Mouse (Mus musculus): ENCODE measurements around the gene 2810408A11Rik. TPM values are rescaled to one million over a fixed set of nuclear protein-coding genes. Genes with fewer than 3 reads are reported as not detected.
A peak's percentile ranks its signal among the peaks of the same experiment; 100 is the strongest.

2810408A11Rik gene
- polyA plus RNA-seq, 1 experiment from 2014 or later, result 13.0 TPM

DNA sequence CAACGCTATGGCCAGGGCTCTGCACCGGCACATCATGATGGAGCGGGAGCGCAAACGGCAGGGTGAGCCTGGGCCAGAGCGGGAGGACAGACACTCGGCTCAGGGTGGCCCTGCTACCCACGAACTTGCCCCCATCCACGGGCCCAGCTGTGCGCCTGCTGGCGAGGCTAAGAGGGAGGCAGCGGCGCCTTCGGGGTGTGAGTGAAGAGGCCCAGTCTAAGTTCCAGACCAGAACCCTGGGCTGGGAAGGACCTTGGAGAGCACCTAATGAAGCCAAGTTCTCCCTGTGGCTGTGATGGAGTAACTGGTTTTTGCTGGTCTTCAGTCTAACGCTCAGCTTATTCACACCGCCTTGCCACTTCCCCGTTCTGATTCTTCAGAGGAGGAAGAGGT lies 13.6 kb upstream of the 2810408A11Rik start:
- peak overlapping the region; percentile 99 for H3K4me2 ChIP-seq (ENCODE audit: low read length)
- H3K9me3 ChIP-seq (replicated peaks; ENCODE audit: low read length), result no peaks in the 10 kb centered on the region
- H3K27ac ChIP-seq, result peak overlapping the region; percentile 86
- H3K4me1 ChIP-seq (replicated peaks; ENCODE audit: insufficient read depth, low read length), result peaks cover 15% of the 10 kb centered on the region
- ATAC-seq (replicated peaks; ENCODE audit: low FRiP score, low read depth) (no peak; the same call in 1 of the 2 replicates), DNase-seq (ENCODE audit: low spot score) (peak; percentile 37)
- no peaks in the 10 kb centered on the region for H3K27me3 ChIP-seq (ENCODE audit: insufficient read depth, low read length)
- H3K9ac ChIP-seq (ENCODE audit: low read depth, low read length), result peak overlapping the region; percentile 82
- WGBS, result 1% methylated on average over 17 of the region's 17 CpGs
- peaks cover 62% of the 10 kb centered on the region for H3K36me3 ChIP-seq (ENCODE audit: insufficient read depth, low read length)
- TF ChIP-seq CTCF (IDR thresholded peaks at IDR 0.05; ENCODE audit: low read depth), result no peak
- peak overlapping the region; percentile 64 for H3K4me3 ChIP-seq (replicated peaks; ENCODE audit: low read depth, low read length)

DNA sequence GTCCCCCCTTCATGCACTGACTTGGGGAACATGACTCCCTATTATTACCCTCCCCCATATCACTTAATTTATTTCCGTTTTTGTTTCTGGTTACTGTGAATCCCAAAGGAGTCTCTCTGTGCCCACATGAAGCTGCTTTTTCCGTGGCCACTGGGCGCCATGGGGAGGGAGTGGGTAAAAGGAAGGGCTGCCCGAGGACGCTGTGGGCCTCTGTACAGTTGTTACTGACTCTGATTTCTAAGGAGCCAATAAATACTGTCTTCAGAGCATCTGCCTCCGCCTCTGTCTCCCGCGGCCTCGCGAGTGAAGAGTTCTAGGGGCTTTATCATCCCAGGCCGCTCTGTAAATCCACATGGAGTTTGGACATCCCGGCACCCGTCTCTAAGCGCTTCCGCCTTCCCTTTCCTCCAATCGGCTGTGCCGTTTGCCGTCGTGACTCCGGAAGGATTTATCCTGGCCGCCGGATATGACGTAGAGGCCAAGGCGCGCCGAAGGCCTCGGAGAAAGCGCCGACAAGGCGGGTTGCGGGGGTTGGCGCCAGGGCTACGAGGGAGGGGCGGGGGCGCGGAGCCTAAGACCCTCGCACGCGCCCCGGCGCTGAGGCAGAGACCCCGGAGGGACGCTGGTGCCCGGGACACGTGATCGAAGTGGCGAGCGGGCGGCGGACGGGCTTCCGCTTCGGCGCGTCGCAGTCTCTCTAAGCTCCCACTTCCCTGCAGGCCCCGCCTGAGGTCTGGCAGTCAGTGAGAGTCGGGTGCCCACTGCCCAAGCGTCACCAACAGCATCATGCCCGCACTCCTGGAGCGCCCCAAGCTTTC lies 13.0 kb upstream of the 2810408A11Rik start, which contains the start of gene Gps2:
Gene Gps2 (plus strand): TSS at position 335 of the 818 bp plus-strand sequence.
- Histone ChIP-seq H3K4me3 (replicated peaks; ENCODE audit: low read depth, low read length) (peak within 1 kb of the TSS; percentile 64), H3K4me2 (ENCODE audit: low read length) (peak within 1 kb of the TSS; percentile 99), H3K36me3 (ENCODE audit: insufficient read depth, low read length) (peaks cover 66% of the 10 kb centered on the region), H3K27ac (peak within 1 kb of the TSS; percentile 86), H3K9me3 (replicated peaks; ENCODE audit: low read length) (no peaks in the 10 kb centered on the region), H3K27me3 (ENCODE audit: insufficient read depth, low read length) (no peaks in the 10 kb centered on the region), H3K9ac (ENCODE audit: low read depth, low read length) (peak within 1 kb of the TSS; percentile 82), H3K4me1 (replicated peaks; ENCODE audit: insufficient read depth, low read length) (peaks cover 9% of the 10 kb centered on the region)
- WGBS, result 2% methylated on average over 61 of the region's 61 CpGs
- DNase-seq (ENCODE audit: low spot score) (peak; percentile 97), ATAC-seq (replicated peaks; ENCODE audit: low FRiP score, low read depth) (peak; percentile 79)
- TF ChIP-seq CTCF (IDR thresholded peaks at IDR 0.05; ENCODE audit: low read depth), result no peak

DNA sequence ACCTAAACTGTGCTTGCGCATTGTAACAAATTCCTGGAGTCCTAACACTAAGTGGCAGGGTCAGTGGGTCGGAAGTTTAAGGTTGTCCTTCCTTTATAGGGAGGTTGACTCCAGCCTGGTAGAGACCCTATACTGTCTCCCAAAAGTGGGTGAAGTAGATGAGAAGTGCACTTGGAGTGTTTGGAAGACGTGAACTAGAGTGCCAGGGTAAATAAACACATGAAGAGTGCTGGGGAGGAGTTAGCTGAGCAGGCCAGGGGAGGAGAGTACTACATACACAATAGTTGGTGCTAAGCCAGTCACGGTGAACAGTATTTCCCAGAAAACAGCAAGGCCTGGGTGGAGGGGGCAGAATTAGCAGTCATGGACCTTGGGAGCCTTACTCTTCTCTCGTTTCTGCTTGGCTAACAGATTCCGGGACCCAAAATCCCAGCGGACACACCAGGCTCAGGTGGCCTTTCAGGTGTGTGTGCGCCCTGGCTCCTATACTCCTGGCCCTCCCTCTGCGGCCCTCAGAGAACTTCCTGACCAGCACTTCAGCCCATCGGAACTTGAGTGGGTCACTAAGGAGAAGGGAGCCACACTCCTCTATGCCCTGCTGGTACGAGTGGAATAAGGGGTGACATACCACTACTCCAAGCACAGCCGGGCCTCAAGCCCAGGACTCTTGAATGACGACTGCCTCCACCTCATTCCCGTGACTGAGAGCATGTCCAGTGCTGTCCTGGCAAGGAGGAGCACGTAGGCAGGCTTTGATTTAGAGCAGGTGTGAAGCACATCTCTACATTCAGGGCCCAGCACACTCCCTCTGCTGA lies 12.1 kb upstream of the 2810408A11Rik start:
- Histone ChIP-seq H3K9me3 (replicated peaks; ENCODE audit: low read length) (no peaks in the 10 kb centered on the region), H3K4me3 (replicated peaks; ENCODE audit: low read depth, low read length) (peak overlapping the region; percentile 64; the same call in 1 of the 2 replicates), H3K27me3 (ENCODE audit: insufficient read depth, low read length) (no peaks in the 10 kb centered on the region), H3K4me2 (ENCODE audit: low read length) (peak overlapping the region; percentile 99), H3K36me3 (ENCODE audit: insufficient read depth, low read length) (peaks cover 66% of the 10 kb centered on the region), H3K27ac (peak overlapping the region; percentile 86; the same call in 1 of the 2 replicates), H3K4me1 (replicated peaks; ENCODE audit: insufficient read depth, low read length) (peaks cover 7% of the 10 kb centered on the region; the same call in 1 of the 2 replicates), H3K9ac (ENCODE audit: low read depth, low read length) (peak overlapping the region; percentile 82; the same call in 1 of the 2 replicates)
- 75% methylated on average over 15 of the region's 15 CpGs for WGBS
- DNase-seq (ENCODE audit: low spot score) (no peak), ATAC-seq (replicated peaks; ENCODE audit: low FRiP score, low read depth) (no peak)
- no peak for TF ChIP-seq CTCF (IDR thresholded peaks at IDR 0.05; ENCODE audit: low read depth)

DNA sequence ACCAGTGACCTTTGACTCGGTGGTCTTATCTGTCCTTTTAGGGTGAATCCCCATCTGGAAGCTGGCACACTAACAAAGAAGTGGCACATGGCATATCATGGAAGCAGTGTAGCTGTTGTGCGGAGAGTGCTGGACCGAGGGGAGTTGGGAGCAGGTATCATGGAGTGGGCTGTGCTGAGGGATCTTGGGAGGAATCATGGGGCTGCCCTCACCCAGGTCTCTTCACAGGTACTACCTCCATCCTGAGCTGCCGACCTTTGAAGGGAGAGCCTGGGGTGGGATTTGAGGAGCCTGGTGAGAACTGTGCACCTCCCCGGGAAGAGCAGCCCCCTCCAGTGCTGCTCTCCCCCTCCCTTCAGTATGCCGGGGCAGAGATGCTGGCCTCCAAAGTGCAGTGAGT lies 10.9 kb upstream of the 2810408A11Rik start:
- Histone ChIP-seq H3K27me3 (ENCODE audit: insufficient read depth, low read length) (no peaks in the 10 kb centered on the region), H3K4me3 (replicated peaks; ENCODE audit: low read depth, low read length) (no peak overlapping the region), H3K9me3 (replicated peaks; ENCODE audit: low read length) (no peaks in the 10 kb centered on the region), H3K27ac (no peak overlapping the region), H3K4me2 (ENCODE audit: low read length) (no peak overlapping the region), H3K9ac (ENCODE audit: low read depth, low read length) (no peak overlapping the region), H3K36me3 (ENCODE audit: insufficient read depth, low read length) (peaks cover 68% of the 10 kb centered on the region), H3K4me1 (replicated peaks; ENCODE audit: insufficient read depth, low read length) (peaks cover 7% of the 10 kb centered on the region; the same call in 1 of the 2 replicates)
- no peak for ATAC-seq (replicated peaks; ENCODE audit: low FRiP score, low read depth)
- WGBS, result 92% methylated on average over 6 of the region's 6 CpGs
- no peak for TF ChIP-seq CTCF (IDR thresholded peaks at IDR 0.05; ENCODE audit: low read depth)
- no peak for DNase-seq (ENCODE audit: low spot score)

DNA sequence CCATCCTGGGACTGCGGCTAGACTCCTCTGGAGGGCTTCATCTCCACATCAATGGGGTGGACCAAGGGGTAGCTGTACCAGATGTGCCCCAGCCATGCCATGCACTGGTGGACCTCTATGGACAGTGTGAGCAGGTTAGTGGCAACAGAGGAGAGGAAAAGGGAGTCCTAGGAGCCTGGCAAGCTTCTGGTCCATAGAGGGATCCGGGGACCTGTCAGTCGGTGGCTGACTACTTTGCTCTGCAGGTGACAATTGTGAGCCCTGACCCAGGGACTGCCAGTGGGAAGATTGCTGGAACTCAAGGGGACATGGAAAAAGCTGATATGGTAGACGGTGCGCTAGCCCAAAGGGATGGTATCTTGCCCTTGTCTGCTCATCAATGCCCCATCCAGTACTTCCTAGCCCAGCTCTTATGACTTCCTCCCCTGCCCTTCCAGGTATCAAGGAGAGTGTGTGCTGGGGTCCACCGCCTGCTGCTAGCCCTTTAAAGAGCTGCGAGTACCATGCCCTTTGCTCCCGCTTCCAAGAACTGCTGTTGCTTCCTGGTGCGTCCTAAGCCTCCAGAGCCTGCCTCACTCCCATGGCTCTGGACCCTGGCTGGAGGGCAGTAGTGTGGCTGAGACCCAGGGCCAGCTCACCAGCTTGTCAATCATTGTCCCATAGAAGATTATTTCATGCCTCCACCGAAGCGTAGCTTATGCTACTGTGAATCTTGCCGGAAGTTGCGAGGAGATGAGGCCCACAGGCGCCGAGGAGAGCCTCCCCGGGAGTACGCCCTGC lies 10.2 kb upstream of the 2810408A11Rik start:
- 89% methylated on average over 17 of the region's 17 CpGs for WGBS

More for the DNA sequence above, 10.2 kb upstream of the 2810408A11Rik start:
- H3K36me3 ChIP-seq (ENCODE audit: insufficient read depth, low read length), result peaks cover 70% of the 10 kb centered on the region
- DNase-seq (ENCODE audit: low spot score), result no peak
- peak overlapping the region; percentile 50 for H3K27ac ChIP-seq
- H3K9me3 ChIP-seq (replicated peaks; ENCODE audit: low read length), result no peaks in the 10 kb centered on the region
- peaks cover 7% of the 10 kb centered on the region; the same call in 1 of the 2 replicates for H3K4me1 ChIP-seq (replicated peaks; ENCODE audit: insufficient read depth, low read length)
- H3K27me3 ChIP-seq (ENCODE audit: insufficient read depth, low read length), result no peaks in the 10 kb centered on the region
- H3K9ac ChIP-seq (ENCODE audit: low read depth, low read length), result no peak overlapping the region
- no peak overlapping the region for H3K4me3 ChIP-seq (replicated peaks; ENCODE audit: low read depth, low read length)
- TF ChIP-seq CTCF (IDR thresholded peaks at IDR 0.05; ENCODE audit: low read depth), result no peak
- H3K4me2 ChIP-seq (ENCODE audit: low read length), result no peak overlapping the region
- peak; percentile 52 for ATAC-seq (replicated peaks; ENCODE audit: low FRiP score, low read depth)
